Mouse (Mus musculus) c-Kit-positive CD71-positive TER-119-positive erythroid progenitor cells, embryonic 14.5 days (primary cell): ENCODE data around the gene Map2k5.

Source experiments
- DNase-seq: peaks from one replicate; pipeline ENCODE4 v3.0.0-alpha.2; 2013; ENCODE audit warnings: low spot score

Gene Map2k5

DNA sequence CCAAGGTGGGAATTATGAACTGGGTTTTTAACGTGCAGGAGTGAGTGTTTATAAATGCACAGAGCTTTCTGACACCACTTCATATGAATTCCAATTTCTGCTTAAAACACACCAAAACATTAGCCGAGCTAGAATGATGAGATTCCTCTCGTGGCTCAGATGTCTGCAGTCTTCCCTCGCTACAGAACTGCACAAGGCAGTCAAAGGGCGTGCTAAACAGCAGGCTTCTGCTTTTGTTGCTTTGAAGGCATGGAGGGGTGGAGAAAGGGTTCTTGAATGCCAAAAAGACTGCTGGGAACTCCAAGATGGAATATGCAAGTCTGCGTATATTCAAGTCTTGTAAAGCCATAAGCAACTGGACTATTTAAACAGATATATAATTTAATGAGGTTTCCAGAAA, 38.4 kb downstream of the Map2k5 start:
- no peak for DNase-seq

DNA sequence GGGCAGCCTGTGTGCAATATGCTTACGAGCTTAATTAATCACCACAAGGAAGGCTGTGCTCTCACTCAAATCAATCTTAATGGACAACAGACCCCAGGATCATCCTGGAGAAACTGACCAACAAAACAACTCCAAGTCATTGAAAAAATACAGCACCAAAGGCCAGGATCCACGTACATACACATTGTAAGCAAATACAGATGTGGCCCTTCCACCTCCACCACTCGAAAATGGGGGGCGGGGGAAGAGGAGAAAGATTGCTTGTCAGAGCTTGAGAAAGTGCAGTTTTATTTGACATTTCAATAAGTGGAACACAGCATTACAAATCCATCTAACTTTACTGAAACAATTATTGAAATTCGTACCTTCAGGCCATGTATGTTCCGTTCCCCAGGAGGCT, 39.0 kb downstream of the Map2k5 start:
- no peak for DNase-seq

DNA sequence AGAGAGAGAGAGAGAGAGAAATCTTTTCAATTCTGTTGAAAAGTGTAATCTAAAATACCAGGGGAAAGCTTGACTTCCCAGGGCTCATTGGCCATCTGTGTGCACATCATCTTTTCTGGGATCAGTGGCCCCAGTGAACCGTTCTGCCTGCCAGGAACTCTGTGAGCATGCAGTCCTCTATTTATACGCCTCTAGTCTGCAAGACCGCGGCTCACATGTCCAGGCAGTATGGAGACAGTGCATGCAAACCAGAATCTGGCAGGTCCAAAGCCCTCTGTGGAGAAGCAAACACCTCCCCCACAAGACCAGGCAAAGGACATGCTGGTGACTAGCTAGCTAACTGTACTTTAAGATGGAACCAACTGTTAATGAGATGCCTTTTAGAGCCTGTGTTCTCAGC, 41.9 kb downstream of the Map2k5 start:
- DNase-seq: no peak

DNA sequence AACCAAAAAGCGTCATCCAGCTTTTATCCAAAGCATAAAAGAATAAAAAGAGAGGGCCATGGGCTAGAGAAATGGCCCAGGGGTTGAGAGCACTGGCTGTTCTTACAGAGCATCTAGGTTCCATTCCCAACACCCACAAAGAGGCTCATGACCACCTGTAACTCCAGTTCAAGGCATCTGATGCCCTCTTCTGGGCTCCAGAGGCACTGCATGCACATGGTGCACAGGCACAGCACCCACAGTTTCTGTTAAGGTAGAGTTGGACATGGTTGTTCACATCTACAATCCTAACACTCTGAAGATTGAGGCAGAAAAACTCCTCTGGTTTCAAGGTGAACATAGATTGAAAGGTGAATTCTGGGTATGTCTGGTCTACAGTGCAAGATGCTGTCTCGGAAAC, 44.6 kb downstream of the Map2k5 start:
- peak; percentile 5 for DNase-seq

DNA sequence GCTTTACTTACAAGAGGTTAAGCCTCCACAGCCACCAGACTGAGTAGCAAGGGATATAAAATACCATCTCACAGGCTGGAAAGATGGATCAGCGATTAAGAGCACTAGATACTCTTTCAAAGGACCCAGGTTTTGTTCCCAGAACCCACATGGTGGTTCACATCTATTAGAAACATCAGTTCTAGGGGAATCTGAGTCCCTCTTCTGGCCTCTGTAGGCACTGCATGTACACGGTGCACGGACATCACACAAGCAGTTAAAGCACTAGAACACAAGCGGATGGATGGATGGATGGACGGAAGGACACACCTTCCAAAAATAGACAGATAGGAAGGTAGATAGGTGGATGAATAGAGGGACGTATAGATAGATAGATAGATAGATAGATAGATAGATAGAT, 46.5 kb downstream of the Map2k5 start:
- no peak for DNase-seq

DNA sequence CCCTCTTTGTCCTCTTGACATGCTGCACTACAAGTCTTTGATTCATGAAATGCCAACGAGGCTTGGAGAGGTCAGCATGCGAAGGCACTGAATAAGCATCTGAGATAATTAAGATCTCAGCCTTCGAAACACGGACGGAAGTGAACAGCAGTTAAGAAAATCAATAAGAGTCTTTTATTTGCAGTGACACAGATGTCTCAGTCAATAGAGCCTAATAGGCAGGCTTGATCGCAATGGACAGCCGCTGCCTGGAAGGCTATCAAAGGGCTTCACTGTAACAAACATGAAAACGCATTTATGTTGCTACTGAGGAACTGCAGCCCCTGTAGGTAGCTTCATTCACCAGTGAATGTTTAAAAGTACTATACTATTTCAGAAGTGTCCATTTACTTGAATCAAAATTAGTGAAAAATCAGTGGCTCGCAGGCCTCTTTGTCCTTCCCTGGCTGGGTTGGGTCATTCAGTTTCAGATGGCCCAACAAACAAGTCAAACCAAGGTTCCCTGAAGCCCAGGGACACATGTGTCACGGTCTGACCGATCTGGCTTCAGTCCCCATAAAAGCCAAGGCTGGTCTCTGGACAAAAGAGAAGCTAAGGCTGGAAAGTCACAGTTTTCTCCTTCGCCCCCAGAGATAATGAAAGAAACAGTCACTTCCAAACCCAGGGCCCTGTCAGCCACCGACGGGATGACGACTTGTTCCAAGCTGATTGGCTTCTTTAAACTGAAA, 48.6 kb downstream of the Map2k5 start:
- DNase-seq: no peak

DNA sequence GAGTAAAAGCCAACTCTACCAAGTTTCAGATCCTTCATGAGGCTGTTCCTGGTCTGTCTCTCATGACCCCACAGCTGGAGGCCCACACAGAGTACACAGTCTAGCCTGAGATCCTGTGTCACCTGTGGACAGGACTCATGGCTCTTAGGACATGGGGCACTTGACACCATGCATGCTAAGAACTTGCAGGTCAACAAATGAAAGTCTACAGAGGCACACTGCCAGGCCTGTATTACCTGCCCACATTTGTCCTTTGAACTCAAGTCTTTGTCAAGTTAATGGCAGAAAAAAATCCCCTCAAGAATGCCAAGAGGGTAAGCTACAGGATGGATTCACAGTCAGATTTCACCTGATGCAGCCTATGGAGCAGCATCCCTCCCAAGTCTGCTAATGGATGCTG, 62.5 kb downstream of the Map2k5 start:
- DNase-seq: no peak

DNA sequence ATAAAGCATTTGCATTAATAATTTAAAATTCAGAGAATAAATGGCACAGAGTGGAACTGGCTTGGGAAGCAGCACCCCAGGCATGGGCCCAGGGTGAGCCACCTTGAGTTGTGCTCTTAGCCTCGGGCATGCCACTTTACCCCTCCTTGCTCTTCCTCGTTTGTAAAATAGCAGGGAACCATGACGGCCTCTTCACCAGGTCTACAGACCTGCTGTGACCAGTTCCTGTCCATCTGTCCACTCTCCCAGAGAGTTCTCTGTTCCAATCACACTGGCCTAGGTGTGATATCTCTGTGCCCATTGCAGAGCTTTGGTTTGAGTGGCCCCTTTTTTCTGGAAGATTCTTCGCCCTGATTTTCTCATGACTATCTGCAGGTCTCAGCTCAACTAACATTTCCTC, 63.6 kb downstream of the Map2k5 start:
- DNase-seq: no peak

DNA sequence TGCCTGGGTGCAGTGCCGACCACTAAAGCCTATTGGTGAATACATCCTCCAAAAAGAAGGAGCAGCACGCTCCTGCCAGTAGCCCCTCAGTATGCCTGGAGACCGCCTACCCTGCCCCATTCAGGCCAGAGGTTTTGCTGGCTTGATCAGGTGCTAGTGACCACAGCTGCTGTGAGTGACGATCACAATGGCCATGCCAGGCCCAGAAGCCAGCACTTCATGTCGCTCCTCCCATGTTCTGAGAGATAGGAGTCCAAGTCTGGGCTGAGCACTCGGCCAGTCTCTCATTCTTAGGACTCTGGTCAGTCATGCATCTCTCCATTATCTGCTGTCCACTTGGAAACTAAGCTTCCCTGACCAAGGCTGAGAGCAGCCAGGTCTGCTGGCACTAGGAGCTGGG, 67.7 kb downstream of the Map2k5 start:
- no peak for DNase-seq

DNA sequence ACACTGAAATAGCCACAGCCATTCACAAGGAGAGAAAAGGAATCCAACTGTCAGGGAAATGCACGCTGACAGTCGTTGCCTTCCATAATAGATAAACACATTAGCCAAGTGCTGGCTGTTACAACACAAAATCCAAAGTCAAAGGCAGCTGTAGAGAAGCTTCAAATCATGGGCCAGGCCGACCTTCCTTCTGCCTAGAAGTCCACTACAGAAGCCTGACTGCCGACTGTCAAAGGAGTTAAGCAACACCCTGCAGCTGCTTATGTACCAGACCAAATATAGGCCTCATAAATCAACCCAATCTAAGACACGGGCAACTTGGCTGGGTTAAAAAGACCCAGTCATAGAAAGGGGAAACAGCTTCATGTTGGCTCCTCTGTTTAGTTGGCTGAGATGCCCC, 68.7 kb downstream of the Map2k5 start:
- DNase-seq: no peak

DNA sequence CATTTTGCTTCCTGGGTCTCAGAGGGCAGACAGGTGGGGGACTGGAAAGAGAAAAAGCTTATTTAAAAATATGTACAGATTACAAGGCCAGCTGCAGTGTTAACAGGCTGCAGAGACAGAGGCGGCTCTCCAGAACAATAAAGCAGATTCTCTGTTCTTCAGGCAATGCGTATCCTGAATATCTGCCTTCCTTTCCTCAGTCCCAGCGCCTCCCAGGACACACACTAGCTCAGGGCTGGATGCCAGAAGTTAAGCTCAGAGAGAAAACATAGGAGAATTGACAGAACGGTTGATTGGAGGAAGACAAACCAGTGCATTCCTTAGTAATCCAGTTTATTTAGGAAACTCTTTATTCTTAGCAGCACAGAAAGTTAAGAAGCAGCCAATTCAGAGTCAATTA, 69.3 kb downstream of the Map2k5 start:
- no peak for DNase-seq

DNA sequence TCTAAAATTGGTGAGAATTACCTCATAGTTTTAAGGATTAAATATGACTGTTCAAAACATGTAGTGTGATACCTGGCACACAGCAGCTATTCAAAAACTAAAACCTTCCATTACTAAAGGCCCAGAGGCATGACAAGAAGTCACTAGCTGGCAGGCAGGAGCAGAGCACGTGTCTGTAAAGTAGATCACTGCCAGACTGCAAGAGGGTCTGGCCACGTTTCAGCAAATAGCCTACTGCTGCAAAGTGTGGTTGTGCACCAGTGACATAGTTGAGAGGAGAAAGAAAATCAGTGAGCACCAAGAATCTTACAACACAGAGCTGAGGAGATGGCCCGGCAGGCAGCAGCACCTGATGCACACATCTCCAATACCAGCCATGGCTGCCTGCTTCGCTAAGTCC, 75.2 kb downstream of the Map2k5 start:
- no peak for DNase-seq

DNA sequence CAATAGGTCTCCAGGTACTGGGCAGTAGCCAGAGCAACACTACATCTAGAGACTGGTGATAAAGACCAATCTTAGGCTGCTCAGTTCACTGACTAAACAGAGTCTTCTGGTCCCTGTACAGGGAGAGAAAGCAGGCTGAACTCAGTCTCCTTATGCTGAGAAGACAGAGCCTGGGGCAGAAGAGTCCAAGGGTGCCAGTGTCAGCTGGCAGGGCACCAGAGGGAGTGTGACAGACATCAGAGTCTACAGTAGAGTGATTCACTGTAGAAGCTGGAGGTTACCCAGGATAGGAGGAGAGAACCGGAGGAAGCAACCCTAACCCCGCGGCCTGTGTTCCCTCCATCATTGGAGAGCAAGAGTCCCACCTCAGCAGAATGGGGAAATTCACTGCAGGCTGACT, 79.0 kb downstream of the Map2k5 start:
- DNase-seq: no peak

DNA sequence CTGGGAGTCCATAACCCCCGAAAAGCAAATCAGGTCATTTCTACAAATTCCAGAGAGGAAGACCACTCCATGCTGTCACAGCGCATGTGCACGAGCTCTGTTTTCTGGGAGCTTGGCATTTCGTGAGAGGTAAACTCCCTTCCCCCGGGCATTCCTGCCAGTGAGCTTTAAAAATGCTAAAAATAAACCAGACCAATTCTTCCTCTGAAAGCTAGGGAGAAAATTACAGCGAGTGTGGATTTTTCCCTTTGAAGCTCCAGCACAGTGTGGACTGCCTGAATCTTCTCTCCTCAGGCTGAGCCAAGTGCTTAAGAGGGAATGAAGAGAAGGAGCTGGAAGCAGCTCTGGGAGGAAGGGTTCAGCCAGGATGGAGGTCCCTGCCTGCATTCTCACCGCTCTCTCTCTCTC, 82.1 kb downstream of the Map2k5 start:
- no peak for DNase-seq

DNA sequence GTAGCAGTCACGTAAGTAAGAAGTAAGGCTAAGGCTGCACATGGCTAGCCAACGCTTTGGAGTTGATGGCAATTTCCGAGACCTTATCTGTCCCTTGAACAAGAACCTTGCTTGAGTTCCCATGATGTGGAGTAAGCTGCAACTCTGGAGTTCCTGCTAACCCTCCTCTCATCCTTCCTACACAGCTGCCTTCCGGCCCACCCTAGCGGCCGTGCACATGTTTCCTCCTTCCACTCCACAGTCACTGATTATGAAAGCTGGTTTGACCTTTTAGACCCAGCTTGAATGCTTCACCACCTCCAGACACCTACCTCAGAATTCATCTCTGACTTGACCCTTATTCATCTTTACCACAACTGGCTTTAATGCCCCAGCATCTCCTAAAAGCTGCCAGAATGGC, 82.9 kb downstream of the Map2k5 start:
- no peak for DNase-seq

DNA sequence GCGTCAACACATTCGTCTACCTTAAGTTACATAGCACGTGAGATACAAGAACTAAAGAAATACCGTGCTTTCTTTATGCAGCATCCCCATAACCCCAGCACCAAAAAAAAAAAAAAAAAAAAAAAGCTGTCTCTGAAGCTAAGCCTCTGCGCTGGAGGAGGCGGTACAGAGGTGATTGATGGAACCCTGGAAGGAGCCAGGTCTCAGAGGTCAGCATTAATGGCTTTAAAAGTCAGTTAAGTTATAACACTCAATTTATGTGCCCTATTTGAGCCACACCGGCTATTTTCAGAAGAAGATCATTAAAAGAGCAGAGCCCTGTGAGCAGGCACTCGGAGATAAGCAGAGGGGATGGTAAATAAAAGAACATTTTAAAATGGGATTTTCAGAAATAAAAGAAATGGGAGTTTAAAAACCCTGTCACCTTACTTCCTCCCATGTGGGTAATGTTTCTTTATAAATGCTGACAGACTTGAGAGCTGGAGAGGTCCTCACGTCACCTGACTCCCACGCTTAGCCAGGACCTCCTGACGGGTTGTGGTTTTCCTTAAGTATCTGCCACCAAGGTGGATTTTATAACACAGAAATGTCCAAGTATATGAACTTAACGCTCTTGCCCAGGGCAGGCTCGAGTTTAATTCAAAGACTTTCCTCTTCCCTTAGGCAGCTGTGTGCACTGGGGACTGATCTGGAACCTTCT, 83.8 kb downstream of the Map2k5 start:
- no peak for DNase-seq

DNA sequence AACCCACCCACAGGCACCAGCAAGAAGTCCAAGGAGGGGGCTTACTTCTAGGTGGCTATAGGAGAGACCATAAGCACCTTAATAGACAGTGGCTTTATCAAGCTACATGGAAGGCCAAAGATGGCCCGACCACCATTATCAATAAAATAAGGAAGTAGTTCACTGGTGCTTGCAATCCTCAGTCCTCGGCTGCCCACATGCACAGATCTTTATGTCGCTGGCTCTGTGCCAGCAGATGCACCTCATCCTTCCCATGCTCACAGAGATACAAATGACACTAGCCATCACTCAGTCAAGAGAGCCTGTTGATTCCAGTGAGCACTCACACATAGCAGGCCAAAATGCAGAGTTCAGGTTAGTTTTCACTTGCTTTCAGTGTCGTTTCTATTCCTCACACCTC, 89.0 kb downstream of the Map2k5 start:
- DNase-seq: no peak

DNA sequence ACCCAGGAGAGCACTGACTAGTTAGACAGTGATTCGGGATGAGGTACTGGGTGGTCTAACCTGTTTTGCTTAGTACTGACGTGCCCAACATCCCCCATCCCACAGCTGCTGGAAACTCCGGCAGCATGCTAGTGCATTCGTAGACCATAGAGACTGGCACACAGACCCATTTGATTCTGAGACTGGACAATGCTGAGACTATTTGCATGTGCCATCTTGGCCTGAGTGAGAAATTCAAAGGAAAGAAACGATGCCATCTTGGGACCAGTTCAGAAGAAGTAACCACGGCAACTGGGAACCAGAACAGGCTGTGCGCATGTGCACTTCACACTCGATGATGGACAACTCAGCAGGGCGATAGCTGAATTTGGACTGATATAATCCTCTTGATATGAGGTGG, 93.3 kb downstream of the Map2k5 start:
- DNase-seq: no peak

DNA sequence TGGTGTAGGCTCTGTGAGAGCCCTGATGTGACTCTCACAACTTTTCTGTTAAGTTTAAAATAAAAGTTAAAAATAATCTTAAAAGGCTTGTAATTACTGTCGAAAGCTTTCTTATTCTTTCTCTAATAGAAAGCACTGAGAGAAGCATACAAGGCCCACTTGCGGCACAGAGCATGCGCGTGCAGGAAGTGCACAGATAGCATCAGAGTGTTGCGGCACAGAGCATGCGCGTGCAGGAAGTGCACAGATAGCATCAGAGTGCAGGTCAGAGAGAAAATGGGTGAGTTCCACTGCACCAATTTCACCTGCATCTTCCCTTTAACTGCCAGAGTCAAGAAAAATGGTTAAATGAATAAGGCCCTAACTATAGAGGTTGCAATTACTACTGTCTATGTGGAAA, 95.7 kb downstream of the Map2k5 start:
- DNase-seq: no peak

DNA sequence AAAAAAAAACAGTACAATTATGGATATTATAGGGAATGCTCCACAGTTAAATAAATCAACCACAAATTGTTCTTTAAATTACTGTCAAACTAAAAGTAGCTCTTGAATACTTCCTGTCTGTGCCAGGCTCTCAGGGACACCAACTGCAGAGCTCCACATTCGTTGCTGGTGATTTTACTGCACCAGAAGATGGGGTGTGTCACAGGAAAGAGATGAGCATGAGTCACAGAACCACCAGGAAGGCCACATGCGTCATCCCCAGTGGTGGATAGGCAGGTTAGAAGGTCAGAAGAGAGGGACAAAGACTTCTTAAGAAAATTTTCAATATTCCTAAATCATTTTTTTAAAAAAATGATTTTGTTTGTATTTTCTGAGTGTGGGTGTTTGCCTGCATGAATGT, 96.6 kb downstream of the Map2k5 start:
- DNase-seq: no peak

DNA sequence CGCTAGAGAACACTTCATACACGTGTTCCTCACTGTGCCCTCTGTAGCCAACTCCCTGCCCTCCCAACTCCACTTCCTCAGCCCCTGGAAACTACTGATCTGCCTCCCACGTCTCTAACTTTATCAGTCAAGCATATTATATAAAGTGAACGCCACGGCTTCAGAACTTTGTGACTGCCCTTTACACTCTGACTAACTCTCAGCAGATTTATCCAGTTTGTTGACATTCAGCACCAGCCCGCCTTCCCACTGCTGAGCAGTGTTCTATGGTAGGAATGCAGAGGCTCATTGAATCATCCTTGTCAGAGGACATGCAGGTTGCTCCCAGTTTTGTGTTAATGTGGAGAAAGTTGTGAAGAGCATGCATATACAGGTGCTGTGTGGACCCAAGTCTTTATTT, 103.9 kb downstream of the Map2k5 start:
- DNase-seq: no peak

DNA sequence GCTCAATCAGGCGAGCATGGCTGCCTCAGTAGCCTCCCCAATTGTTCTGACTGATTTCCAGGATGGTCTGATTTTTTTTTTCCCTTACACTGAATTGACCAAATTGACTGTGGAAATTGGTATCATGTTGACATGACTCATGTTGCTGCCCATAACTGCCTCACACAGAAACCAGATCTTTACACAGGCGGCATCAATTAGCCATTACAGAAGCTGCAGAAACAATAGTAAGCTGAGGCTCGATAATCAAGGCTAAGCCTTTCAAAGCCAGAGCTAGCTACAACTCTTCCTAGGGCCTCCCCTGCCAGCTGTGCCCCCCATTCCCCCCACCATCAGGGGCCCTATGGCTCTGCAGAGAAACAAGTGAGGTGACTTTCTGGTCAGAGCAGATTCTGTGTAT, 107.9 kb downstream of the Map2k5 start:
- no peak for DNase-seq

DNA sequence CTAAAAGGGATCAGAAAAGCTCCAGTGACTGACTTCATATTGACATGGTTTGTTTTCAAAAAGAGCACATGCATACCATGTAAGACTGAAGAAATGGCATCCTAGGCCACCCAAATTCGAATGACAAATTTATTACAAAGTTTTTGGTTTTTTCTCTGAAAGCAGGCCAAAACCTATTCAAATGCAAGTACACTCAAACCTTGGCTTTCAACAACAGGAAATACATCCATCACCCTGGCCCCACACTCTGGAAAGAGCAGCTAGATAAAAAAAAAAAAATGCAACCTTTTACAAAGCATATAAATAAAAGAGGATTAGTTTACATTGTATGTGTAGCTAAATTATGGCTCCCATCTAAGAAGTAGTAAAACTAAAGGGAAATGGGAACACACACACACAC, 114.5 kb downstream of the Map2k5 start:
- no peak for DNase-seq

DNA sequence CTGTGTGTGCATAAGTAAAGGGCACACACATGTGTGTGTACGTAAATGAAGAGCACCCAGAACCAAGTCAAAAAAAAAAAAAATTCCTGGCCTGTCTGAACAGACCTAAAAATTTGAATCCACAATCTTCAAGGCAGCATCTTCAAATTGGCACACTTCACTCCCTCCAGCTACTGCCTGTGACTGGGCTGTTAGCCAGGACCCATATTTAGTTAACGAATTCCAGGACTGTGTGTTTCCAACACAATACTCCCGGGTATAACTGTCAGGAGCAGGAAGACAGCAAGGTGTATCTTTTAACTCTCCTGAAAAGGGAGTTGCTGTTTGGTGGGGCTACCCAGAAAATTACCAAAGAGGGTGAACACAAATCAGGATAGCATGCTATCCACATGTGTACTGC, 118.9 kb downstream of the Map2k5 start:
- DNase-seq: no peak
